Mouse (Mus musculus): Measurements from ENCODE around the gene Gm3411. TPM values are rescaled to one million over a fixed set of nuclear protein-coding genes. Genes with fewer than 3 reads are reported as not detected.

The Gm3411 gene
- 0.01 and 0.03 TPM in 2 replicates for polyA plus RNA-seq (2012; rRNA removed)

GRCm38 (mm10) chr14:6286931-6287715 lies at the start of gene Gm3411:
Gene Gm3411, minus strand, starts transcription at chr14:6287250.

GRCm38 (mm10) chr14:6304743-6305142 lies 17.7 kb upstream of the Gm3411 start, which contains the start of gene Gm21103:
Gene Gm21103, minus strand, starts transcription at chr14:6304843.

GRCm38 (mm10) chr14:6219192-6219591 lies 67.9 kb downstream of the Gm3411 start, which contains the start of gene Gm21560:
Gene Gm21560, minus strand, starts transcription at chr14:6219292.

Other genes with a start within 250 kb of the Gm3411 start
- gene Gm6337, start 229.0 kb downstream of the Gm3411 start, polyA plus RNA-seq (2012; rRNA removed) = not detected in 2 replicates
- gene Gm8206, start 193.3 kb downstream of the Gm3411 start, polyA plus RNA-seq (2012; rRNA removed) = 0.01 and 0.05 TPM in 2 replicates
- gene Gm3468, start 178.6 kb downstream of the Gm3411 start, polyA plus RNA-seq (2012; rRNA removed) = 0.11 and 0.13 TPM in 2 replicates
- not detected in 2 replicates for gene Gm3476, start 161.4 kb downstream of the Gm3411 start, polyA plus RNA-seq (2012; rRNA removed)
- gene Gm21560, start 68.0 kb downstream of the Gm3411 start, polyA plus RNA-seq (2012; rRNA removed) = not detected in 2 replicates
- gene Gm21103, start 17.6 kb upstream of the Gm3411 start, polyA plus RNA-seq (2012; rRNA removed) = not detected in 2 replicates
- gene Gm3618, start 56.4 kb upstream of the Gm3411 start, polyA plus RNA-seq (2012; rRNA removed) = not detected in 2 replicates
- gene Gm16440, start 103.1 kb upstream of the Gm3411 start, polyA plus RNA-seq (2012; rRNA removed) = not detected in 2 replicates
- 0.05 and 0.08 TPM in 2 replicates for gene Gm3591, start 125.2 kb upstream of the Gm3411 start, polyA plus RNA-seq (2012; rRNA removed)
- not detected in 2 replicates for gene Gm3594, start 157.4 kb upstream of the Gm3411 start, polyA plus RNA-seq (2012; rRNA removed)